Mouse (Mus musculus): Measurements from ENCODE around the gene Zfp618.

DNA sequence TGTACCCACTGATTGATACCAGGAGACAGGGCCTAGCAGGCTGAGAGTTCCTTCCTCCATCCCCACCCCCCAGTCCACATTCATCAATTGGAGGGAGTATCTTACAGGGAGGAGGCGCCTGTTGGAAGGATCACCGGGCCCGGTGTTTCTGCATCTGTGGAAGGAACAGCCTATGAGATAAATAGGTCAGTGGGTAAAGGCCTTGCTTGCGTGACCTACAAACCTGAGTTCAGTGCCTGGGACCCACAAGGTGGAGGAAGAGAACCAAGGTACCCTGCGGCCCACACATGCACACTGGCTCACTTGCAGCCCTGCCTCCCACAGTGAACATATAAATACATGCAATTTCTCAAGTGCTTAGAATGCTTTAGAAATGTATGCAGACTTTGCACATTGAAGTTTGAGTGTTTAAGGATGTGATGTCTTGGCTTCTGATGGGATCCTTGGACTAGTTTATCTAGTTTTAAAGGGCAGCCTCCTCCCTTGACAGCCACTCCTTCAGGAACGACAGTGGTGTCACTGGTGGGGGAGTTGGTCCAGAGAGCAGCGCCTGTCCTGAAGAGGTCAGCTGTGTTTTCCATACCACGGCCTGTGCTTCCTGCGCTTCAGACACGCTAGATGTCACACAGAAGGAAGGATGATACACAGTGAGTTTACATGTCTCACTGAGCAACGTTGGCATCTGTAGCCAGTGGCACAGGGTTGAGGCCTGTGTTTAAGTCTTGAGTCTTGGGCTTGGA lies 35.1 kb downstream of the Zfp618 start:
- TF ChIP-seq POLR2A (IDR thresholded peaks at IDR 0.05; ENCODE audit: control insufficient read depth in 1 of 2, insufficient read depth in 1 of 2, low read depth in 1 of 2, low read length in 2 of 2, poor library complexity in 1 of 2) (no peak), EP300 (IDR thresholded peaks at IDR 0.05; ENCODE audit: low read depth in 1 of 2, low read length in 2 of 2) (no peak), CTCF (IDR thresholded peaks at IDR 0.05 in 2 of 3, conservative IDR thresholded peaks at IDR 0.05 in 1 of 3; ENCODE audit: control insufficient read depth in 1 of 3, insufficient read depth in 1 of 3, low read depth in 2 of 3, low read length in 3 of 3, poor library complexity in 1 of 3, severe bottlenecking in 1 of 3) (no peak), ZMIZ1 (IDR thresholded peaks at IDR 0.05; ENCODE audit: low read depth, low read length) (no peak)

Measured in MEL (cell line).